Mouse (Mus musculus) myocyte (in vitro differentiated cells): Measurements from ENCODE around the gene Serac1.

Source experiments
- MAX ChIP-seq: IDR thresholded peaks from one replicate; pipeline ENCODE4 v1.6.1; 2011; ENCODE audit warnings: low read depth, mild to moderate bottlenecking, control low read depth
- MYOG ChIP-seq, 3 experiments: IDR thresholded peaks; one replicate each; pipeline ENCODE4 v1.6.1; 2011; ENCODE audit warnings: control low read depth in 2 of 3, low read depth in 2 of 3, mild to moderate bottlenecking in 2 of 3; ENCODE audit not compliant: insufficient read length in 2 of 3, control insufficient read depth in 1 of 3, insufficient read depth in 1 of 3
- POLR2A ChIP-seq: IDR thresholded peaks from one replicate; pipeline ENCODE4 v1.6.1; 2011; ENCODE audit warnings: low read depth, mild to moderate bottlenecking, control low read depth, moderate library complexity; ENCODE audit not compliant: insufficient read length
- POLR2AphosphoS2 ChIP-seq: IDR thresholded peaks from one replicate; pipeline ENCODE4 v1.6.1; 2011; ENCODE audit warnings: low read depth, control low read depth; ENCODE audit not compliant: insufficient read length

- no peak for TF ChIP-seq MYOG (IDR thresholded peaks at IDR 0.05; ENCODE audit: control insufficient read depth in 1 of 3, insufficient read depth in 1 of 3, insufficient read length in 2 of 3, low read depth in 2 of 3)
- no peak for TF ChIP-seq POLR2A
- no peak for TF ChIP-seq MAX
- peak; percentile 6 for TF ChIP-seq POLR2AphosphoS2
Observed at GRCm38 (mm10) chr17:6002563-6002962, 77.0 kb downstream of the Serac1 start.
